Mouse (Mus musculus): ENCODE results near the gene Abca13.

DNA sequence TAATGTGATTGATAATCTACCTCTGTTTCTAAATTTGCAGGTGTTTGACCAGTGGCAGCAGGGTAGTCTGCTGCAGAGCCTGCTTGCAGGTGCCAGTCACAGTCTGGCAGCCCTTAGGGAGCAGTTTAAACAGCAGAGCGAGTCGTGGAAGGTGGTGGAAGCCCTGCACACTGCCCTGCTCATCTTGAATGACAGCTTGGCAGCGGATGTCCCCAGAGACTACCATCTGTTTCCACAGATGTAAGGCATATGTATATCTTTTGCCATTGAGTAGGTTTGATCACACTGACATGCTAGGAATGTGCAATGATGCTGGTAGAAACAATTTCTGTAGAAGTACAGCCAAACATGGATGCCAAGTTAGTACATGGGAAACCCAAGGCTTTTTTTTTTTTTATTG, 77.3 kb downstream of the Abca13 start:
- no peak for TF ChIP-seq CTCF (IDR thresholded peaks at IDR 0.05; ENCODE audit: control insufficient read depth, insufficient read depth, insufficient replicate concordance, low read depth, low read length)
- no peak for TF ChIP-seq POLR2A (IDR thresholded peaks at IDR 0.05; ENCODE audit: control insufficient read depth, low read depth, low read length)

All from testis, adult 2 months (tissue).